Mouse (Mus musculus) E14TG2a.4 (cell line): ENCODE results near the gene Gm20458.

Source experiments
- CTCF ChIP-seq: conservative IDR thresholded peaks from 2 replicates; pipeline ENCODE4 v1.5.1; 2014; ENCODE audit warnings: low read length
- NANOG ChIP-seq: IDR thresholded peaks from 2 replicates; pipeline ENCODE4 v1.6.1; 2014; ENCODE audit warnings: borderline replicate concordance, low read length, mixed read lengths

DNA sequence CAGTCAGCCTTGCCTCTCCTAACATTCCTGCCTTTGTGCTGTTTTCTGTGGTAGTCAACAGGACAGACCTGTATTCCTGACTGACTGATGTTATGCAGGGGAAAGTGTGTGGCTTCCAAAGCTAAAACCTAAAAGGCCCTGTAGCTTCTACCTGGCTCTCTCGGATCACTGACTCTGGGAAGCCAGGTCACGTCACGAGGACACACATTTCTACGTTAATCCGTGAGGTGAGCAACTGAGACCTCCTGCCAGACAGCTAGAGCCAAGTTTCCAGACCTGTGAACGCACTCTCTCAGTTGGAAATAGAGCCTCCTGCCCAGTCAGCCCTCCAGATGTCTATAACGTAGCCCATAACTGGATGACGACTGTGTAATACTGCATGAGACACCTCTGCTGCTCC, 38.8 kb upstream of the Gm20458 start:
- TF ChIP-seq CTCF = no peak
- no peak for TF ChIP-seq NANOG
